ENCODE assay signal across 10 mouse cellular contexts in genomic region chr12:78332107-78332506, GRCm38 (mm10).
DNase-seq lines count a peak whose midpoint lies in the region; ATAC-seq lines count a peak whose summit lies in the region.
"Had no signal": no experiment of that assay in that cellular context is flagged by ENCODE, and none has a peak within 500 bp of the region (broad histone marks: within the 10 kb centered on the region; RNA-seq: fewer than 3 reads in every experiment).

No protein-coding gene starts in this region.

- H3K4me3 ChIP-seq in embryonic facial prominence, embryonic 10.5 days = no peak overlapping the region
- H3K4me3 ChIP-seq: erythroblast, embryonic 14.5 days; neural tube, embryonic 13.5 days had no signal

- no peaks in the 10 kb centered on the region for H3K27me3 ChIP-seq in embryonic facial prominence, embryonic 10.5 days (replicated peaks; ENCODE audit: low read depth, poor library complexity, severe bottlenecking)
- H3K27me3 ChIP-seq: neural tube, embryonic 13.5 days had no signal

- DNase-seq in testis, postnatal 10 days (ENCODE audit: low spot score) = peak; percentile 60
- no peak for DNase-seq in testis, postnatal 14 days (ENCODE audit: low spot score)
- peak; percentile 56 for DNase-seq in adrenal gland, postnatal 25 days
- peak; percentile 40 for DNase-seq in embryonic facial prominence, embryonic 10.5 days (ENCODE audit: low spot score)
- DNase-seq in layer of hippocampus, postnatal 10 days (ENCODE audit: low spot score in 2 of 2) = peak; percentile 63 to 79
- peak; percentile 41 for DNase-seq in thymus, postnatal 0 days (ENCODE audit: low spot score)

- H3K9me3 ChIP-seq in embryonic facial prominence, embryonic 10.5 days = no peaks in the 10 kb centered on the region
- H3K9me3 ChIP-seq: neural tube, embryonic 13.5 days had no signal

- peak; percentile 56 to 73; a peak in 3 of 4 replicates for ATAC-seq in hematopoietic stem cell, adult 5-6 weeks (replicated peaks in 1 of 2; ENCODE audit: insufficient read depth in 1 of 2, low FRiP score in 2 of 2, low TSS enrichment in 1 of 2, low read depth in 1 of 2, poor library complexity in 2 of 2, severe bottlenecking in 2 of 2)
- peak; percentile 71 for ATAC-seq in megakaryocyte progenitor cell, adult 5-6 weeks (replicated peaks; ENCODE audit: poor library complexity)

- 72% methylated on average over 3 of the region's 3 CpGs for WGBS in embryonic facial prominence, embryonic 10.5 days

- H3K27ac ChIP-seq in embryonic facial prominence, embryonic 10.5 days (replicated peaks) = no peak overlapping the region
- H3K27ac ChIP-seq: neural tube, embryonic 13.5 days had no signal

- no peaks in the 10 kb centered on the region for H3K4me1 ChIP-seq in embryonic facial prominence, embryonic 10.5 days
- H3K4me1 ChIP-seq: neural tube, embryonic 13.5 days had no signal

- H3K36me3 ChIP-seq in embryonic facial prominence, embryonic 10.5 days (replicated peaks) = no peaks in the 10 kb centered on the region
- H3K36me3 ChIP-seq: neural tube, embryonic 13.5 days had no signal
